Mouse (Mus musculus) kidney, postnatal 4 days (tissue): Measurements from ENCODE around the gene Pik3r6.

ENCODE experiments used
- DNase-seq, 2 experiments: peaks; one replicate each; pipeline ENCODE4 v3.0.0; 2021; ENCODE audit warnings: mixed read lengths in 2 of 2

Pik3r6 gene

GRCm38 (mm10) chr11:68586721-68587120 lies 83.9 kb downstream of the Pik3r6 start, which contains the start of gene Ccdc42:
TSS of gene Ccdc42 (plus strand) at chr11:68587021.
- DNase-seq, result no peak

- peak; percentile 92 to 94 for DNase-seq
Observed at GRCm38 (mm10) chr11:68589055-68589809, 86.4 kb downstream of the Pik3r6 start.

- peak in 1 of 2 experiments; percentile 39 for DNase-seq
Observed at GRCm38 (mm10) chr11:68591708-68592107, 88.9 kb downstream of the Pik3r6 start.

- no peak for DNase-seq
Observed at GRCm38 (mm10) chr11:68593247-68593646, 90.4 kb downstream of the Pik3r6 start.

- DNase-seq, result no peak
Observed at GRCm38 (mm10) chr11:68597912-68598311, 95.1 kb downstream of the Pik3r6 start.

- peak; percentile 36 to 59 for DNase-seq
Observed at GRCm38 (mm10) chr11:68600551-68601021, 97.8 kb downstream of the Pik3r6 start.

GRCm38 (mm10) chr11:68601486-68601991 lies 98.7 kb downstream of the Pik3r6 start:
- DNase-seq, result peak in 1 of 2 experiments; percentile 49
